Mouse (Mus musculus): ENCODE measurements around the gene Tgfbi. TPM values are rescaled to one million over a fixed set of nuclear protein-coding genes. Genes with fewer than 3 reads are reported as not detected.
A peak's percentile ranks its signal among the peaks of the same experiment; 100 is the strongest.

Gene Tgfbi
- polyA plus RNA-seq, 1 experiment = 1.8 TPM

DNA sequence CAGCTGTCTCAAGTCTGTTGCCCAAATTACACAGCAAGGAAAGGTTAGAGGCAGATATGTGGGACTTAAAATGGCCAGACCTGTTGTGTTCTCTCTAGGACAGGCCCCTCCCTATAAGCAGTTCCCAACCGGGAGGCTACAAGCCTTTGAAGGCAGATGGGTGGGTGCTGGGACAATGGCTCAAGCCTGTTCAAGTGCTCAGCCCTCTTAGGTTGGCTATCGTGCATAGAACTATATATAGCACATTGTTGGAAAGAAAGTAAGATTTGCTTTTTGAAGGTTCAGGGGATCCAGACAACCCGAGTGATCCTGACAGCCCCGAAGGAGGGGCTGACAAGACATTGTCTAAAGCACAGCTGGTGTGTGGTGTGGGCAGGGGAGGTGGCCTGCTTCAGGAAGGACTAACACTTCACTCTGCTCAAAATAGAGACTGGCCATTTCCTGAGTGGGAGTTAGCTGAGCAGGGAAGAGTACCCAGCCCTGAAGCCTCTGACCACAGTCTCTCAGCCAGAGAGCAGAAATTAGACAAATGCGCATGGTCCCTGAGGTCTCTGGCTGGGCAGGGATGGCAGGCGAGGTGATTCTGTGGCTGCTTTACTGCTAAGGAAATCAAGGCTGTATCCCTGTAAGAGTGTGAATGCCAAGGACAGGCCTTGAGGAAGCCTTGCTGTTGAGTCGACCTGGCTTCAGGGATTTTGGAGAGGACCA is 52.7 kb downstream of the Tgfbi start:
- Histone ChIP-seq H3K4me2 (ENCODE audit: low read depth) (peak overlapping the region; percentile 13), H3K79me2 (ENCODE audit: control insufficient read depth, insufficient read depth) (no peaks in the 10 kb centered on the region), H3K4me3 (no peak overlapping the region), H3K27me3 (ENCODE audit: control insufficient read depth, insufficient read depth, insufficient read length) (no peaks in the 10 kb centered on the region), H3ac (ENCODE audit: control insufficient read depth, insufficient read length) (no peak overlapping the region), H3K36me3 (ENCODE audit: control insufficient read depth, insufficient read depth) (no peaks in the 10 kb centered on the region)
- TF ChIP-seq MYOD1 (IDR thresholded peaks at IDR 0.05; ENCODE audit: control insufficient read depth in 1 of 3, insufficient read length in 2 of 3, low read depth in 2 of 3) (peak in 1 of 3 experiments; percentile 63), MYOG (IDR thresholded peaks at IDR 0.05; ENCODE audit: control insufficient read depth in 1 of 3, insufficient read depth in 1 of 3, insufficient read length in 2 of 3, low read depth in 2 of 3) (peak in 1 of 3 experiments; percentile 24), POLR2AphosphoS2 (IDR thresholded peaks at IDR 0.05; ENCODE audit: insufficient read length, low read depth) (no peak), USF1 (IDR thresholded peaks at IDR 0.05; ENCODE audit: low read depth) (no peak)

DNA sequence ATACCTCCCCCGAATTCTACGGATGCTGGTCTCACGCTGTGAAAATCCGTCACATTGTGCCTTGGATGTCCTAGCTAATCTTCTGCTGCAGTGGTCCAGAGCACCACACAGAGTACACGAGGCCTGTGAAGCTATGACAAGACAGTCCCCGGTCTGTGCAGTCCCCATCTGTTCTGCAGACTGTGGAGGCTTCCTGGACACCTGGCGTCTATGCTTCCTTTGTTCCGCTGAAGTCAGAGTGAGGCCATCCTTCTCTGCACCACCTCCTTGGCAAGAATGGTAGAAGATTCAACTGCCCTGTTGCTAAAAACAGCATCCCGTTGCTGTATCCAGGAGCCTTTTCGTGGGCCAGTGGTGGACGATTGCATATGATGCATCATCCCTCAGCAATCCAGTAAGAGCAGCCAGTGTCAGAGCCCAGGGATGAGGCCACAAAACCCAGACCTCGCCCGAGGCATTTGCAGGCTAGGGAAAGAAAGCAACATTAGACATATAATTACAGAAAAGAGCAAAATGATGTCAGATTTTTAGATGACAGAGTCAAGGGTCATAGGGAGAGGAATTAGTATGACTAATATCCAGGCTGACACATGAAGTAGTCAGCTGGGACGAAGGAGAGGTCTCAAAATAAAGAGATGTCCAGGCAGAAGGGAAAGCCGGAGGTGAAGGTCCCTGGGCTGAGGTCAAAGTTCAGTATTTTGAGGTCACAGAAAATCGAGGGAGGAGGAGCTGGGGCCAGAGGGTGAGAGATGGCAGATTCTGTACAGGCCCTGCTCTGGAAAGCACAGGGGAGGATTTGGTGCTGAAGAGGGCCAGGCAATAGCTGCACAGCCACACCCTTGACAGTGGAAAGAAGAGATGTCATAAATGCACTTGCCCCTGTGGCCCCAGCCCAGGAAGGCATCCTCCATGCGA is 55.2 kb downstream of the Tgfbi start:
- no peak overlapping the region for H3ac ChIP-seq (ENCODE audit: control insufficient read depth, insufficient read length)
- H3K79me2 ChIP-seq (ENCODE audit: control insufficient read depth, insufficient read depth) = no peaks in the 10 kb centered on the region
- peak overlapping the region; percentile 62 for H3K4me2 ChIP-seq (ENCODE audit: low read depth)
- no peak overlapping the region for H3K4me3 ChIP-seq
- H3K27me3 ChIP-seq (ENCODE audit: control insufficient read depth, insufficient read depth, insufficient read length) = no peaks in the 10 kb centered on the region
- no peaks in the 10 kb centered on the region for H3K36me3 ChIP-seq (ENCODE audit: control insufficient read depth, insufficient read depth)
- peak; percentile 49; the same call in 1 of the 2 replicates for TF ChIP-seq CEBPB (IDR thresholded peaks at IDR 0.05; ENCODE audit: insufficient read depth, poor library complexity, severe bottlenecking)
- peak in 1 of 3 experiments; percentile 52 for TF ChIP-seq MYOD1 (IDR thresholded peaks at IDR 0.05; ENCODE audit: control insufficient read depth in 1 of 3, insufficient read length in 2 of 3, low read depth in 2 of 3)
- no peak for TF ChIP-seq TCF12 (IDR thresholded peaks at IDR 0.05; ENCODE audit: insufficient read depth, poor library complexity, severe bottlenecking)
- no peak for TF ChIP-seq POLR2AphosphoS2 (IDR thresholded peaks at IDR 0.05; ENCODE audit: insufficient read length, low read depth)

DNA sequence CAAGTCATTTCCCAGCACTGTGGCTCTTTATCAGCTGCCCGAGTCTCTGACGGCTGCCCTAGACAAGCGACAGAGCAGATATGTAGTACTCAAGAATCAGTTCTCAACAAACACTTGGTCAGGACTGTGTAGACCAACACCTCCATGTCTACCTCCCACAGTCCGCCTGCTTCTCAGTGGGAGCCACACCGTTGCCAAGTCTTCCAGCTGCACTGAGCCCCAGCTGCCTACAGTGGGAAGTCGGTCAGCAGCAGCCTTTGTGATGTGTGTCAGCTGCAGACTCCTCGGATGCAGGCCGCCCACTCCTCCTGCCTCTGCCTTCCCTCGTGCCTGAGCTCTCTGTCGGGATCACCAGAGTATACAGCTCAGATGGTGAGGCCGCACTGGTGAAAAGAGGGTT is 61.9 kb downstream of the Tgfbi start:
- H3K79me2 ChIP-seq (ENCODE audit: control insufficient read depth, insufficient read depth) = no peaks in the 10 kb centered on the region

DNA sequence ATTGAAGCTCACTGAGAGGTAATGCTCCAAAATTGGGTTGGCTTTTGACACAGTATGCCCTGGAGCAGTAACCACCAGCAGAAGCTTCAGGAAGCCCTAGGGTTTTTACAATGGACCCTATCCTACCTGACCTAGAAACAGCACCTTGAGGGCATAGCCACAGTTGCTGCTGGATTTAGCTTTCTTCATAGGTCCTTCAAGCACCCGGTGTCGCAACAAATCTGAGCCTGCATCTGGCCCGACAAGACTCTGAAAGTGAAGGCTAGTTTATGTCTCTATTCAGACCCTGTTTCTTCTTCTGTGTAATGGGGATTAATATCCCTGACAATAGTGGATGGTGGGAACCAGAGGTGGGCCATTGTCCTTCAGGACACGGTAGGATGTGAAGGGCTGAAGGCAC is 68.4 kb downstream of the Tgfbi start:
- H3K27me3 ChIP-seq (ENCODE audit: control insufficient read depth, insufficient read depth, insufficient read length) = no peaks in the 10 kb centered on the region
- H3K4me3 ChIP-seq = no peak overlapping the region
- TF ChIP-seq REST (IDR thresholded peaks at IDR 0.05; ENCODE audit: insufficient read depth, insufficient read length) (no peak), MYOD1 (IDR thresholded peaks at IDR 0.05; ENCODE audit: control insufficient read depth in 1 of 3, insufficient read length in 2 of 3, low read depth in 2 of 3) (no peak), POLR2AphosphoS2 (IDR thresholded peaks at IDR 0.05; ENCODE audit: insufficient read length, low read depth) (no peak)
- H3K4me2 ChIP-seq (ENCODE audit: low read depth) = no peak overlapping the region
- no peak overlapping the region for H3ac ChIP-seq (ENCODE audit: control insufficient read depth, insufficient read length)
- H3K36me3 ChIP-seq (ENCODE audit: control insufficient read depth, insufficient read depth) = no peaks in the 10 kb centered on the region
- no peaks in the 10 kb centered on the region for H3K79me2 ChIP-seq (ENCODE audit: control insufficient read depth, insufficient read depth)

More for the DNA sequence above, 61.9 kb downstream of the Tgfbi start:
- no peak overlapping the region for H3K4me2 ChIP-seq (ENCODE audit: low read depth)
- H3K4me3 ChIP-seq = no peak overlapping the region
- no peaks in the 10 kb centered on the region for H3K36me3 ChIP-seq (ENCODE audit: control insufficient read depth, insufficient read depth)
- no peaks in the 10 kb centered on the region for H3K27me3 ChIP-seq (ENCODE audit: control insufficient read depth, insufficient read depth, insufficient read length)
- H3ac ChIP-seq (ENCODE audit: control insufficient read depth, insufficient read length) = no peak overlapping the region
- no peak for TF ChIP-seq POLR2A (IDR thresholded peaks at IDR 0.05; ENCODE audit: insufficient read length, low read depth)
- TF ChIP-seq MYOG (IDR thresholded peaks at IDR 0.05; ENCODE audit: control insufficient read depth in 1 of 3, insufficient read depth in 1 of 3, insufficient read length in 2 of 3, low read depth in 2 of 3) = peak in 1 of 3 experiments; percentile 51
- TF ChIP-seq POLR2AphosphoS2 (IDR thresholded peaks at IDR 0.05; ENCODE audit: insufficient read length, low read depth) = no peak
- no peak for TF ChIP-seq USF1 (IDR thresholded peaks at IDR 0.05; ENCODE audit: low read depth)
- no peak for TF ChIP-seq SRF (IDR thresholded peaks at IDR 0.05; ENCODE audit: control insufficient read depth, insufficient read length, low read depth)
- no peak for TF ChIP-seq TCF12 (IDR thresholded peaks at IDR 0.05; ENCODE audit: insufficient read depth, poor library complexity, severe bottlenecking)
- TF ChIP-seq E2F4 (IDR thresholded peaks at IDR 0.05; ENCODE audit: insufficient read depth) = no peak
- peak in 2 of 3 experiments; percentile 77 to 84 for TF ChIP-seq MYOD1 (IDR thresholded peaks at IDR 0.05; ENCODE audit: control insufficient read depth in 1 of 3, insufficient read length in 2 of 3, low read depth in 2 of 3)
- TF ChIP-seq TCF3 (IDR thresholded peaks at IDR 0.05; ENCODE audit: insufficient read length, low read depth) = peak; percentile 3
- no peak for TF ChIP-seq REST (IDR thresholded peaks at IDR 0.05; ENCODE audit: insufficient read depth, insufficient read length)

DNA sequence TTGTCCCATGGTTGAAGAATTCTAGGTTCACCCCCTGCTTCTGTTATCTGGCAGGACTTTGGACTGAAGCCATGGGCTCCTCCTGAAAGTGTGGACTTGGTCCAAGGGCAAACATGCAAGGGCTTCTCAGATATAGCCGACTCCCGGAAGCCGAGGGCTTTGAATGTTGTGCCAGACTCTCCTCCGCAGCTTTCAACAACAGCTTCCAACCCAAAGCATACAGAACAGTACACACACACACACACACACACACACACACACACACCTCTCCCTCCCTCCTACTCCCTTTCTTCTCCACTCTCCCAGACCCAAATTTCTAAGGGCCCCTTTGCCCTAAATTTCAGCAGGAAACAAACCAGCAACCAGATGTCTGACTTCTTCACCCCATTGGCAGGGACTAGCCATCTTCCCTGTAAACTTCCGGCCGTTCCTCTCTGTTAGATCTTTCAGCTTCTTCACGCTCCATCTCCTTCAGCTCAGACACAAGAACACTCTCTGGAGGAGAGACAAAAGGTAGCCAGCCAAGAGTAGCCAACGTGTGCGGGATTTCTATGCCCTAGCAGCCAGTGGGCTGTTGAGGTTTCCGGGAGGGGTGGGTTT is 69.0 kb downstream of the Tgfbi start:
- Histone ChIP-seq H3K4me2 (ENCODE audit: low read depth) (no peak overlapping the region), H3K79me2 (ENCODE audit: control insufficient read depth, insufficient read depth) (no peaks in the 10 kb centered on the region), H3K4me3 (no peak overlapping the region), H3ac (ENCODE audit: control insufficient read depth, insufficient read length) (no peak overlapping the region), H3K36me3 (ENCODE audit: control insufficient read depth, insufficient read depth) (no peaks in the 10 kb centered on the region), H3K27me3 (ENCODE audit: control insufficient read depth, insufficient read depth, insufficient read length) (no peaks in the 10 kb centered on the region)
- TF ChIP-seq POLR2A (IDR thresholded peaks at IDR 0.05; ENCODE audit: insufficient read length, low read depth) (no peak), SRF (IDR thresholded peaks at IDR 0.05; ENCODE audit: control insufficient read depth, insufficient read length, low read depth) (no peak), MYOG (IDR thresholded peaks at IDR 0.05; ENCODE audit: control insufficient read depth in 1 of 3, insufficient read depth in 1 of 3, insufficient read length in 2 of 3, low read depth in 2 of 3) (no peak), POLR2AphosphoS2 (IDR thresholded peaks at IDR 0.05; ENCODE audit: insufficient read length, low read depth) (no peak), USF1 (IDR thresholded peaks at IDR 0.05; ENCODE audit: low read depth) (no peak)

All from myocyte (in vitro differentiated cells).